Mouse (Mus musculus) ovary, postnatal 36 days (tissue): Measurements from ENCODE around the gene Crygd.

ENCODE experiments used
- DNase-seq: peaks from one replicate; pipeline ENCODE4 v3.0.0; 2022; ENCODE audit warnings: low spot score, mixed read lengths

Crygd gene

GRCm38 (mm10) chr1:65043433-65043832 lies 19.8 kb downstream of the Crygd start:
- peak; percentile 54 for DNase-seq

GRCm38 (mm10) chr1:65041837-65042236 lies 21.4 kb downstream of the Crygd start:
- no peak for DNase-seq

GRCm38 (mm10) chr1:65040806-65041205 lies 22.4 kb downstream of the Crygd start:
- DNase-seq = peak; percentile 92

- DNase-seq = no peak
Observed at GRCm38 (mm10) chr1:65039679-65040078, 23.6 kb downstream of the Crygd start.

- DNase-seq = no peak
Observed at GRCm38 (mm10) chr1:65037542-65037941, 25.7 kb downstream of the Crygd start.

- no peak for DNase-seq
Observed at GRCm38 (mm10) chr1:65035513-65035912, 27.7 kb downstream of the Crygd start.

- no peak for DNase-seq
Observed at GRCm38 (mm10) chr1:65032641-65033040, 30.6 kb downstream of the Crygd start, which contains the start of gene Akr1cl. Gene Akr1cl (minus strand): TSS chr1:65032759.

GRCm38 (mm10) chr1:65028206-65028605 lies 35.0 kb downstream of the Crygd start:
- DNase-seq = no peak

- no peak for DNase-seq
Observed at GRCm38 (mm10) chr1:65012726-65013125, 50.5 kb downstream of the Crygd start.
